Mouse (Mus musculus) heart, embryonic 12.5 days (tissue): ENCODE data around the gene Anapc15. TPM values are rescaled to one million over a fixed set of nuclear protein-coding genes. Genes with fewer than 3 reads are reported as not detected.

ENCODE experiments used
- ATAC-seq: fragments of 200-750 bp; cut with Nextera tagmentation; 2 replicates; pipeline ENCODE4 v1.8.0; 2017; ENCODE audit warnings: moderate TSS enrichment, moderate library complexity; ENCODE audit not compliant: insufficient number of reproducible peaks, low FRiP score
- H3K27ac ChIP-seq: fragments of 300-500 bp; sonication (generic); 2 replicates; pipeline ENCODE4 v1.5.1; 2016; ENCODE audit warnings: mild to moderate bottlenecking, moderate library complexity; ENCODE audit not compliant: poor library complexity, severe bottlenecking
- H3K27me3 ChIP-seq: fragments of 300-500 bp; sonication (generic); replicated peaks from 2 replicates; pipeline ENCODE4 v1.6.1; 2016; ENCODE audit warnings: mild to moderate bottlenecking, moderate library complexity
- H3K36me3 ChIP-seq: fragments of 300-500 bp; sonication (generic); 2 replicates; pipeline ENCODE4 v1.6.1; 2016; ENCODE audit warnings: mild to moderate bottlenecking, moderate library complexity
- H3K4me1 ChIP-seq: fragments of 300-500 bp; sonication (generic); replicated peaks from 2 replicates; pipeline ENCODE4 v1.6.1; 2016; ENCODE audit warnings: mild to moderate bottlenecking
- H3K4me2 ChIP-seq: fragments of 300-500 bp; sonication (generic); 2 replicates; pipeline ENCODE4 v1.6.1; 2016; ENCODE audit warnings: mild to moderate bottlenecking, moderate library complexity
- H3K4me3 ChIP-seq: fragments of 300-500 bp; sonication (generic); 2 replicates; pipeline ENCODE4 v1.5.1; 2016; ENCODE audit warnings: mild to moderate bottlenecking
- H3K9ac ChIP-seq: fragments of 300-500 bp; sonication (generic); 2 replicates; pipeline ENCODE4 v1.6.1; 2016; ENCODE audit warnings: mild to moderate bottlenecking, moderate library complexity
- H3K9me3 ChIP-seq: fragments of 300-500 bp; sonication (generic); replicated peaks from 2 replicates; pipeline ENCODE4 v1.6.1; 2016; ENCODE audit warnings: mild to moderate bottlenecking, moderate library complexity
- WGBS: fragments of 180-500 bp; shearing (Covaris S2); methylation state at CpG from one replicate; pipeline ENCODE4 v1.1.7; 2016; 5-methylcytosine and 5-hydroxymethylcytosine counted together
- polyA plus RNA-seq: library from polyadenylated mRNA; unstranded; fragments of >200 nt; fragmentation: Nextera tagmentation; extraction: Ambion mirVana; gene quantifications from 2 replicates; pipeline ENCODE4 v1.2.1, GENCODE M21; 2016

Anapc15 gene
- polyA plus RNA-seq: 58.0 and 61.0 TPM in 2 replicates

- H3K36me3 ChIP-seq: no peaks in the 10 kb centered on the region
- peaks cover 14% of the 10 kb centered on the region for H3K4me1 ChIP-seq
- ATAC-seq: no peak
- no peak within 1 kb of the TSS for H3K27ac ChIP-seq
- no peak within 1 kb of the TSS for H3K4me3 ChIP-seq
- H3K4me2 ChIP-seq: no peak within 1 kb of the TSS
- H3K9ac ChIP-seq: no peak within 1 kb of the TSS
- WGBS: 59% methylated on average over 3 of the region's 3 CpGs
- no peaks in the 10 kb centered on the region for H3K9me3 ChIP-seq
- H3K27me3 ChIP-seq: no peaks in the 10 kb centered on the region
These were observed at the start of gene Anapc15 for GRCm38 (mm10) chr7:101863415-101863814. Gene Anapc15 (plus strand): TSS chr7:101863715.

DNA sequence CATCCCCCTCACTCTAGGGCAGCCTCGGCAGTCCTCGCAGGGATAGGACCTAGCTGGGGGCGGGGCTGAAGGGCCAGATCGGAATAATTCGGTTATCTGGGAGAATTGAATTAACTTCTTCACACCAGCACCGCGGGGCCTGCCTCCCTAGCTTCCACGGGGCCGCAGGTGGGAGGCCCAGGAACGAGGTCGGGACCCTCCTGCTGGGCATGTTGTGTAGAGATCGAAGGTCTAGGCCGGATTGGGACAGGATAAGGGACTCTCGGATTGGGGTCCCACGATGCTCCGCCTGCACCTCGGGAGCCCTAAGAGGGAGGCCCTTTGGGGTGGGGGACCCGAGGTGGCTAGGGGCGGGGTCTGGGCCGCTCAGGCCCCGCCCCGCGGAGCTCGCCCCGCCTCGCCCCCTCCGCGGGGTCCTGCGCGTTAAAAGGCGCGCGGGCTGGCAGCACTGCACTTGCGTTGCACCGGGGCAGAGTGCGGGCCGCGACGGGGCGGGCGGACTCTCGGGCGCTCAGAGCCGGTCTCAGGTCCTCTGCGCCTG lies 45.6 kb upstream of the Anapc15 start, which contains the start of gene Phox2a:
Gene Phox2a (plus strand): TSS at position 453 of the 541 bp plus-strand sequence.
- peak within 1 kb of the TSS; percentile 70 for H3K4me2 ChIP-seq
- under 1% methylated on average over 45 of the region's 45 CpGs for WGBS
- H3K9me3 ChIP-seq: peaks cover 7% of the 10 kb centered on the region; the same call in 1 of the 2 replicates
- peak within 1 kb of the TSS; percentile 45 for H3K4me3 ChIP-seq
- no peak within 1 kb of the TSS for H3K27ac ChIP-seq
- H3K4me1 ChIP-seq: peaks cover 35% of the 10 kb centered on the region
- no peak; the same call in 1 of the 2 replicates for ATAC-seq
- 0 out of 2 replicates have a peak, but pooled peaks cover 2% of the 10 kb centered on the region for H3K36me3 ChIP-seq
- peak within 1 kb of the TSS; percentile 46 for H3K9ac ChIP-seq
- H3K27me3 ChIP-seq: peaks cover 55% of the 10 kb centered on the region

DNA sequence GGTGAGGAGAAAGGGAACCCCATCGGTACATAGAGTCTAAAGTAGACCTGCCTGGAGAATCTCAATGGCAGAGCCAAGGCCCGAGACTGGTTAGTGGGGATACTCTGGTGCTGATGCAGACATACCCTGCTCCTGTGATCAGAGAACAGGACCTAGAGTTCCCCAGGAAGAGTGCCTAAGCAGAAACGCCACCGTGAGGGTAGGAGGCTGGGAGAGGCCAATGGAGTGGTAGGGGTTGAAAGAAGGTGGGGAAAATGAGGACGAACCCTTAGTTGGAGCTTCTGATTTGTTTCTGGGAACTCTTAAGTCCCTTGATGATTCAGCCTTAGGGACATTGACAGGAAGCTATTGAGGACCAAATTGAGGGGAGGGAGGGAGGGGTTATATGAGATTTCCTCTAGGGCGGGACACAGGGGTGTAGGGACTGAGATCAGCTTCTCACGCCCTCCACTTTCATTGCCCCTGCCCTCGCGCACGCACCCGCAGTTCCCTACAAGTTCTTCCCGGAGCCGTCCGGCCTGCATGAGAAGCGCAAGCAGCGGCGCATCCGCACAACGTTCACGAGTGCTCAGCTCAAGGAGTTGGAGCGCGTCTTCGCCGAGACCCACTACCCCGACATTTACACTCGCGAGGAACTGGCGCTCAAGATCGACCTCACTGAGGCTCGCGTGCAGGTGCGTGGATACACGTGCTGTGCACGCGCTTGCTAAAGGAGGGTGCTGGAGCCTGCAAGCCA lies 43.1 kb upstream of the Anapc15 start:
- 3% methylated on average over 35 of the region's 35 CpGs for WGBS
- Histone ChIP-seq H3K36me3 (peaks cover 27% of the 10 kb centered on the region), H3K27me3 (peaks cover 55% of the 10 kb centered on the region), H3K27ac (no peak overlapping the region), H3K9ac (no peak overlapping the region), H3K4me3 (peak overlapping the region; percentile 53), H3K4me1 (peaks cover 43% of the 10 kb centered on the region), H3K4me2 (peak overlapping the region; percentile 79), H3K9me3 (no peaks in the 10 kb centered on the region)
- ATAC-seq: no peak

GRCm38 (mm10) chr7:101821571-101822501 lies 41.7 kb upstream of the Anapc15 start:
- Histone ChIP-seq H3K27me3 (peaks cover 49% of the 10 kb centered on the region), H3K36me3 (peaks cover 41% of the 10 kb centered on the region), H3K4me2 (peak overlapping the region; percentile 79), H3K4me1 (peaks cover 43% of the 10 kb centered on the region), H3K9me3 (no peaks in the 10 kb centered on the region), H3K4me3 (peak overlapping the region; percentile 53), H3K27ac (peak overlapping the region; percentile 60), H3K9ac (peak overlapping the region; percentile 71)
- peak; percentile 80 for ATAC-seq
- 1% methylated on average over 69 of the region's 71 CpGs for WGBS

- H3K4me2 ChIP-seq: peak overlapping the region; percentile 79; the same call in 1 of the 2 replicates
- ATAC-seq: 0 out of 2 replicates have a peak, but pooled peaks have one; percentile 4
- H3K9ac ChIP-seq: no peak overlapping the region
- peaks cover 40% of the 10 kb centered on the region for H3K4me1 ChIP-seq
- peaks cover 53% of the 10 kb centered on the region for H3K36me3 ChIP-seq
- H3K9me3 ChIP-seq: no peaks in the 10 kb centered on the region
- peaks cover 37% of the 10 kb centered on the region for H3K27me3 ChIP-seq
- WGBS: 41% methylated on average over 32 of the region's 32 CpGs
- H3K27ac ChIP-seq: no peak overlapping the region
- H3K4me3 ChIP-seq: no peak overlapping the region
These were observed 40.4 kb upstream of the Anapc15 start for GRCm38 (mm10) chr7:101822836-101823757.

DNA sequence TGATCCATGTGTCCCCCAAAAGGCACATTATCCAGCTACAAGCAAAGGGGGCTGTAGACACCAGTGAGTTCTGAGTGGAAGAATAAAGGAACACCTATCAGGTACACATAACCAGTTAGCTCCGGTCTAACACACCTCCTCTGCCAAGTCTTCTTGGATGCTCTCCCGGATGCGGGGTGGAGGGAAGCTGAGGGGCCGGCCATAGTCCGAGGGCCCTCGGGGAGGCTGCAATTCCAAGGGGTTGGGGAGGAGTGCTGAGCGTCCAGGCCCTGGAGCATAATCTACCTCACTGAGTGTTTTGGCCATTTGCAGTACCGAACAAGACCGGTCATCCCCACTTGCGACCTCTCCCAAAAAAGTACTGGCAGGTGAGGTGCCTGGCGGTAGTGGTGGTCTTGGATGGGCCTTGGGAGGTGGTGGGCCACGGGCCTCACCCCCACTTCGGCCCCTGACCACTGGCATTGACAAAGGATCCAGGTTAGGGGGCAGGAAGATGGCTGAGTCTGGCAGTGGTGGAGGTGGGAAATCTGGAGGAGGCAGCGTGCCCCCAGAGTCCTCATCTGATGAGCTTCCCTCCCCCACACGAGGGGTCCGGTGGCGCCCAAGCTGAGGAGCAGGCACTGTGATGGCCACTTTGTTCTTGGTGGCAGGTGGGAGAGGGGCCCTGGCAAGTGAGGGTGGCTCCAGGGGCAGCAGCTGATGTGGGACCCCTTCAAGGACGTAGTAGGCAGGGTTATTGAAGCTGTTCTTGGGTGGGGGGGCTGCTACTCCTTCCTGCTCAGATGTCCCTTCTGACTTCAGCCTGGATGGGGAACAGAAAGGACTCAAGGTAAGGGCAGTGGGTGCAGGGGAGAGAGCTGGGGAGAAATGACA lies 39.5 kb upstream of the Anapc15 start:
- WGBS: 80% methylated on average over 17 of the region's 18 CpGs
- Histone ChIP-seq H3K36me3 (peaks cover 62% of the 10 kb centered on the region), H3K27ac (no peak overlapping the region), H3K27me3 (peaks cover 28% of the 10 kb centered on the region), H3K4me3 (no peak overlapping the region), H3K9ac (no peak overlapping the region), H3K4me2 (no peak overlapping the region), H3K9me3 (no peaks in the 10 kb centered on the region), H3K4me1 (peaks cover 35% of the 10 kb centered on the region)
- ATAC-seq: no peak

DNA sequence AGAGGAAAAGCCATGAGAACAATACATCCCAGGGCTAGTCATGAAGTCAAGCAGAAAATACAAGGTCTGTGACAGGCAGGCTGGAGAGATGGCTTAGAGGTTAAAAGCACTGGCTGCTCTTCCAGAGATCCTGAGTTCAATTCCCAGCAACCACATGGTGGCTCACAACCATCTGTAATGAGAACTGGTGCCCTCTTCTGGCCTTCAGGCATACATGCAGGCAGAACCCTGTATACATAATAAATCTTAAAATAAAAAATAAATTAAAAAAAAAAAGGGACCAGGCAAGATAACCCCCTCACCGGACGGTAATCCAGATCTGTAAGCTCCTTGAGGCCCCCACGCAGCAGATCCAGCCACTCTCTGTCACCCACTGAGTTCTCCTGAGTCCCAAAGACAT lies 33.1 kb upstream of the Anapc15 start:
- H3K4me2 ChIP-seq: no peak overlapping the region
- H3K36me3 ChIP-seq: peaks cover 89% of the 10 kb centered on the region
- H3K27me3 ChIP-seq: no peaks in the 10 kb centered on the region
- H3K9me3 ChIP-seq: no peaks in the 10 kb centered on the region
- ATAC-seq: no peak
- 93% methylated on average over 3 of the region's 3 CpGs for WGBS
- no peak overlapping the region for H3K9ac ChIP-seq
- no peak overlapping the region for H3K4me3 ChIP-seq
- peaks cover 22% of the 10 kb centered on the region for H3K4me1 ChIP-seq
- no peak overlapping the region for H3K27ac ChIP-seq

DNA sequence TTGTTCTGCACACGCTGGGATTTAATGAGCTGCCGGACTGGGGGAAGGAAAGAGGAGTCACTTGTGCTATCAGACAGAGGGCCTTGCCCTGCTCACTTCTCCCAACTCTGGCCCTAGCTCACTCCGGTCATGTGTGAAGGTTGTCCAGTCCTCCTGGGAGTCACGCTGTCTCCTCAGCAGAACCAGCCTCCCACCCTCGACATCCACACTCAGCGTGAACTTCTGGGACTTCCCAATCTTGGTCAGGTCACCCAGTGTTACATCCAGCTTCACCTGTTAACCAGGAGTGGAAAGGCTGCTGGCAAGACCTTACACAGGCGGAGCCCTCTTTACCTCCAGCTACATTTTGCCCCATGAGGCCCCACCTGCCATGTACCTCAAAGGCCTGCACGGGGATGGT lies 32.1 kb upstream of the Anapc15 start:
- Histone ChIP-seq H3K27me3 (no peaks in the 10 kb centered on the region), H3K4me2 (no peak overlapping the region), H3K9ac (no peak overlapping the region), H3K36me3 (peaks cover 78% of the 10 kb centered on the region), H3K9me3 (no peaks in the 10 kb centered on the region), H3K4me3 (no peak overlapping the region), H3K4me1 (peaks cover 30% of the 10 kb centered on the region), H3K27ac (no peak overlapping the region)
- no peak for ATAC-seq
- 91% methylated on average over 8 of the region's 8 CpGs for WGBS

DNA sequence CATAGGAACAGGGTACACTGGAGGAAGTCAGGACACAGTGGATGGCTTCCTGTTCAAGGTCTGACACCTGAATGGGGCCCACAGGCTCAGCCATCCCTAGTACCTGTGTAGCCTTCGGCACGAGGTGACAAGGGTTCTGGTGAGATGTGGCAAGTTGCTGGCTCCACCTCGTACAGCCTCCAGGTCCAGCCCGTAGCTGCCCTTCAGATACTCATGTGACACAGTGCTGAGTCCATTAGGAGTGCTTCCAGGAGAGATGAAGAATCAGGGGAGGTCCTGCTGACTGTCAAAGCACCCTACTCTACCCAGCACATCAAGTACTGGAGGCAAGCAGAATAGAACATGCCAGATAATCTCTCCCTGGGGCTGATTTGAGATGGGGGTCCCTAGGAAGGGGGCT lies 31.1 kb upstream of the Anapc15 start:
- Histone ChIP-seq H3K4me2 (no peak overlapping the region), H3K27me3 (no peaks in the 10 kb centered on the region), H3K4me1 (peaks cover 30% of the 10 kb centered on the region), H3K9ac (no peak overlapping the region), H3K9me3 (no peaks in the 10 kb centered on the region), H3K4me3 (no peak overlapping the region), H3K27ac (no peak overlapping the region), H3K36me3 (peaks cover 69% of the 10 kb centered on the region)
- no peak for ATAC-seq
- WGBS: 88% methylated on average over 4 of the region's 4 CpGs
